Mouse (Mus musculus): ENCODE data around the gene Zkscan7.

DNA sequence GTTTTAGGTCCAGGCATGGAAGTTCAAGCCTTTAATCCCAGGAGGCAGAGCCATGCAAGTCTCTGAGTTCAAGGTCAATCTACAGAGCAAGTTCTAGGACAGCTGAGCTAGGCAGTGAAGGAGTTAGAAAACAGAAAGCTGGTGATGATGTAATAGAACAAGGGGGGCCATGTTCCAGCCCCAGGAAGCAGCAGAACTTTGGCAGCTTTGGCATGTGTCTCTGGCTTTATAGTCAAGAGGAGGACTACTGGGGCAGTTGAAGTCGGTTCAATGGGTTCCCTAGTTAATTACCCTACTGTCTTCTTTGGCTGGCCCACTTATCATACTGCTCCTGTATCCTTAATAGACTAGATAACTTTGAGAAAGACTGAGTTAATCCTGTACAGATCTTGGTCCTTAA, 10.8 kb upstream of the Zkscan7 start:
- TF ChIP-seq CTCF (IDR thresholded peaks at IDR 0.05; ENCODE audit: extremely low read depth, insufficient read depth, insufficient read length, insufficient replicate concordance) (no peak), POLR2A (IDR thresholded peaks at IDR 0.05; ENCODE audit: low read depth, low read length) (no peak)

Measured in spleen, adult 2 months (tissue).